ENCODE assay signal across 8 mouse cellular contexts in genomic region chr7:4445216-4445791, GRCm38 (mm10). TPM values are rescaled to one million over a fixed set of nuclear protein-coding genes. Genes with fewer than 3 reads are reported as not detected.
DNase-seq lines count a peak whose midpoint lies in the region; ATAC-seq lines count a peak whose summit lies in the region.

Gene Rdh13, minus strand, starts transcription at chr7:4445649.

- H3K27ac ChIP-seq in lung, embryonic 16.5 days (ENCODE audit: low read length): peak within 1 kb of the TSS; percentile 88

- DNase-seq in MEL-GATA-1-ER (ENCODE audit: extremely low read depth, low read depth): peak; percentile 86
- DNase-seq in cerebellum, adult 8-10 months: peak; percentile 89
- DNase-seq in forelimb bud, embryonic 11.5 days (ENCODE audit: low read depth, low spot score): peak; percentile 89
- peak; percentile 88 for DNase-seq in layer of hippocampus, adult 9-10 months (ENCODE audit: low spot score)
- peak; percentile 44 for DNase-seq in ovary, postnatal 10 days (ENCODE audit: low spot score)
- peak; percentile 67 to 72 for DNase-seq in thymus, postnatal 10 days (ENCODE audit: low spot score in 2 of 2)

- H3K4me3 ChIP-seq in lung, embryonic 16.5 days (ENCODE audit: low read length): peak within 1 kb of the TSS; percentile 94

- H3K4me2 ChIP-seq in lung, embryonic 16.5 days (ENCODE audit: low read depth, low read length): peak within 1 kb of the TSS; percentile 81

- ATAC-seq in hematopoietic stem cell, adult 5-6 weeks (replicated peaks in 1 of 2; ENCODE audit: insufficient read depth in 1 of 2, low FRiP score in 2 of 2, low TSS enrichment in 1 of 2, low read depth in 1 of 2, poor library complexity in 2 of 2, severe bottlenecking in 2 of 2): peak; percentile 94 to 97
- peak; percentile 97 for ATAC-seq in lung, embryonic 16.5 days (ENCODE audit: low read depth)

- H3K9me3 ChIP-seq in lung, embryonic 16.5 days (ENCODE audit: control insufficient read depth, low read length): no peaks in the 10 kb centered on the region

- peaks cover 13% of the 10 kb centered on the region for H3K4me1 ChIP-seq in lung, embryonic 16.5 days (replicated peaks; ENCODE audit: control insufficient read depth, insufficient read depth, low read length)

- H3K36me3 ChIP-seq in lung, embryonic 16.5 days (ENCODE audit: control insufficient read depth, insufficient read depth, low read length): peaks cover 25% of the 10 kb centered on the region

- no peaks in the 10 kb centered on the region for H3K27me3 ChIP-seq in lung, embryonic 16.5 days (ENCODE audit: control insufficient read depth, insufficient read depth, low read depth, low read length)

- under 1% methylated on average over 35 of the region's 35 CpGs for WGBS in lung, embryonic 16.5 days

- H3K9ac ChIP-seq in lung, embryonic 16.5 days (ENCODE audit: low read length): peak within 1 kb of the TSS; percentile 81

RNA-seq across cellular contexts. Expression of gene Rdh13, which starts in this region (rescaled TPM):
- total RNA-seq in hematopoietic stem cell, adult 5-6 weeks (2017): 14.4 and 25.2 TPM in 2 replicates
- 19.5 and 22.4 TPM in 2 replicates for polyA plus RNA-seq in lung, embryonic 16.5 days (2015; fragmentation: Nextera tagmentation; extraction: Ambion mirVana)

Comparison
In these comparisons a context has a peak if more than half of its experiments do, and no peak if none do; other contexts are left out.
1. Peak in every context shown above with its lines: DNase-seq, ATAC-seq, H3K4me3 ChIP-seq and H3K27ac ChIP-seq.